Mouse (Mus musculus) v-Abl transformed pro-B cells (cell line): ENCODE results near the gene Ccl17.

Experiments
- in situ Hi-C, 2 experiments: fragments of 400-800 bp; cut with MboI; formaldehyde crosslinking; loops; one replicate each; pipeline ENCODE4 v1.15.1; 2025; ENCODE audit not compliant: unreplicated experiment in 2 of 2

The Ccl17 gene

DNA sequence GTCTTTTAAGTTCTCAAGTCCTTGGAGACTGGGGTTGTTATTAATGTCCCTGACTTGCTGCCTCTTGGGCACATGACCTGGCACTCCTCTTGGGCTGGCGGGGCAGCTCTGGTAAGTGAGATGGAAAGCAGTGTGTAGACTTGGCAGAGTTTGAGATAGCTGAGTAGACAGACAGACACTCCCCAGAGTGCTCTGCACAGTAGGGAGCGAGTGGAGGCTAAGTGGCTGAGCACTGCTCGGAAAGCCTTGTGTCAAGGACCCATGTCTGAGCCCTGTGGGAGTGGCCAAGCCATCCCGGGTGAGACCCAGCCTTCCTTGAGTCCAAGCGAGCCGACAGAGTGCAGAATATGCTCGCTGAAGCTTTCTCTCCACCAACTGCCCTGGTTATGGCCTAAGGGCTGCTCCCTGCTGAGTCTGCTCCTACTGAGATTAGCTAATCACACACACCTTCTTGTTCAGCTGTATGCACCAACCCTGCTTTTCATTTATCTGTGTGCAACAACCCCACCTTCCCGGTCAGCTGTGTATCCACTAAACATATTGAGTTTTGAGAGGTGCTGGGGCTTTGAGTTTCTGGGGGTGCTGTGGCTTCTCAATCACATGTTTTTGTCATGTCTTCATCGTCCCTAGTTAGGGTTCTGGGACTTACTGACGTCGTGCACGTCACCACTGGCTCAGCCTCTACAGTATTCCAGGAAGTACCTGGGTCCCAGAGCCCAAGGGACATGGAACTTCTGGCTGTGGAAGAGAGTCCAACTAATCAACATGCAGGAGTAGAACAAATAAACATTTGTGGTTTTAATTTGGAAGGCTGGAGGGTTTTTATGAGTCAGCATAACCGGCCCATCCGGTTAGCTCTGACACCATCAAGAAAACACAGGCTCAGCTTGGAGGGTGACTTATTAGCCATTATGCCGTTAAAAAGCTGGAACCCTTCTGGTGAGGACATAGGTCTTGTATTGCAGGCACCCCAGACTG, 22.4 kb upstream of the Ccl17 start:
- in situ Hi-C loops: no loop called here

DNA sequence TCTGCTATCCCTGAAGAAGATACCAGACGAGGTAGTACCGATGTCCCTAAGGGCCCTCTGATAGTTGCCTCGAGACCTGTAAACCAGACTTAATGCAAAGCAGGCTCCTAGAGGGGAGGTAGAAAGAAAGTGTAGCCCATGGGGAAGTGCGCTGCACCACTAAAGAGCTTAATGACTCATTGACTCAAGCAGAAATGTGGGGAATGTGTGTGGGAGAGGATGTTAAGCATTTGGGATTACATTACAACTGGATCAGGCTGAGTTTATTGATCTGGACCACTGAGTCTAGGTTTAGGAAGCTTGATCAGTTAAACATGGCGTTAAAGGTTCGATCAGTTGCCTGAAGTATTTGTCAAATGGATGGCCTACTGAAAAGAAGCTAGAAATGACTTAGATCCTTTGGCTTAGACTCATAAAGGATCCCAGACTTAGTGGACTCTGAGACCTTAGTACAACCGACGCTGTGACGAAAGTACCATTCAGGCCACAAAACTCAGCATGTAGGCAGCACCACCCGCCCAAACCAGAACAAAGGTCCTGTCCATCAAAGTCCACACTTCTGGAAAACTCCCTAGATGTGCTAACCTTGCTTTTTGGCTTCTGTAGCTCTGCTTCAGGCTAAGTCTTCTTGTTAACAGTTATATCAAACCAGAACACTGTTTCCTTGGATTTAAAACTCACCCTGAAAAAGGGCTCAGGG, 20.8 kb upstream of the Ccl17 start:
- in situ Hi-C loops: no loop called here

DNA sequence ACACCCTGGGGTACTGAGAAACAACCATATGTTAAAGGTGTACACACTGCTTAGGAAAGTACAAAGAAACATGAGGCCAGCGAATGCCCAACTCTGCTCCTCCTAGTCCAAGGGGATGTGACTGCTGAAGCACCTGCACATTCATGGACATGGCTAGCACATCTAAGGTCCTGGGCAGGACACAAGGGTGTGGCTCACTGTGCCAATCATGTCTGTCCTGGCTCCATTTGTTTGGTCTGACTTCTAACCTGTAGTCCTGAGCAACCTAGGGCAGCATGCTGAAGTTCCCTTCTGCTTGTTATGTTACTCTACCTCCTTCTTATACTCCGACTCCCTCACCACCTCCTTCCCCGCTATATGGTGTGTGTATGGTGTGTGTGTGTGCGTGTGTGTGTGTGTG, 15.9 kb upstream of the Ccl17 start:
- in situ Hi-C loops: loop anchor here in 1 of 2 experiments (5.0 kb wide), 1 partner anchor 47 kb away; the partner anchor contains the start of gene Ccl22

- in situ Hi-C loops: loop anchor here in 1 of 2 experiments (5.0 kb wide), 1 partner anchor 47 kb away; the partner anchor contains the start of gene Ccl22
These were observed 15.5 kb upstream of the Ccl17 start for GRCm38 (mm10) chr8:94794782-94795181.

GRCm38 (mm10) chr8:94800278-94800968, 9.8 kb upstream of the Ccl17 start:
- in situ Hi-C loops: loop anchor here (10.0 to 25.0 kb wide), 2 partner anchors 476 to 488 kb away; partner anchors contain the start of gene Slc12a3 (in 1 of the 2)

- in situ Hi-C loops: loop anchor here (10.0 to 25.0 kb wide), 2 partner anchors 477 to 489 kb away; partner anchors contain the start of gene Slc12a3 (in 1 of the 2)
These were observed 8.8 kb upstream of the Ccl17 start for GRCm38 (mm10) chr8:94801293-94802095.

GRCm38 (mm10) chr8:94802375-94802774, 7.9 kb upstream of the Ccl17 start:
- in situ Hi-C loops: loop anchor here (10.0 to 25.0 kb wide), 2 partner anchors 478 to 490 kb away; partner anchors contain the start of gene Slc12a3 (in 1 of the 2)

- in situ Hi-C loops: loop anchor here (10.0 to 25.0 kb wide), 2 partner anchors 479 to 491 kb away; partner anchors contain the start of gene Slc12a3 (in 1 of the 2)
These were observed 6.7 kb upstream of the Ccl17 start for GRCm38 (mm10) chr8:94803551-94803950.

- in situ Hi-C loops: loop anchor here (10.0 to 25.0 kb wide), 2 partner anchors 480 to 492 kb away; partner anchors contain the start of gene Slc12a3 (in 1 of the 2)
These were observed 5.5 kb upstream of the Ccl17 start for GRCm38 (mm10) chr8:94804546-94805340.

DNA sequence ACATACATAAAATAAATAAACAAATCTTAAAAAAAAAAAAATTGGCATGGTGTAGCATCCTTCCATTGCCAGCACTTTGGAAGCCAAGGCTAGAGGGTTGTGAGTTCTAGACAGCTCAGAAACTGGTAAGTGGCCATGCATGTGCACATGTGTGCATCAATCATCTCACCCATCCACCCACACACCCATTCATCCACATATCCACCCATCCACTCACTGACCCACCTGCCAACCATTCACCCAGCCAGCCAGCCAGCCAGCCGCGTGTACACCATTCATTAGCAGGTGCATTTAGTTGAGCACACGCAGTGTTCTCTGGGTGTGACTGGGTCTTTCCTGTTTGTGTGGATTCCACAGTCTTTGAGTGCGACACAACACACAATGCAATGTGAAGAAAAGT, 4.4 kb upstream of the Ccl17 start:
- in situ Hi-C loops: loop anchor here (10.0 to 25.0 kb wide), 2 partner anchors 481 to 494 kb away; partner anchors contain the start of gene Slc12a3 (in 1 of the 2)

DNA sequence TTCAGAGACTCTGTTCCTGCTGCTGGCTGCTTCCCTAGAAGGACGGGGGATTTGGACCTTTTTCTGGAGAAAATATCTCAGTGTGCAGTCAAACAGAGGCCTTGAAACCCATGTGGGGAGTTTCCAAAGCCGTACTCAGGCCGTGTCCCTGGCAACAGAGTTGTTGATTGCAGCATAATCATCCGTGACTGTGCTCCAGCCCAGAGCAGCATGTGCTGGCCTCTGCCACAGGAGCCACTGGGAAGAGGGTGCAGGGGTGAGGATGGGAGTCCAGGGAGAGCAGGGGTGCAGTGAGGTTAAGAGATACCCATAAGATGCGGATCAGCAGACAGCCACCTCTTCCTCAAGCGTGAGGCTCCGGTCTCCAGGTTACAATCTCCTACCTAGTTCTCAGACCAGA, 2.7 kb upstream of the Ccl17 start:
- in situ Hi-C loops: loop anchor here (10.0 to 25.0 kb wide), 2 partner anchors 483 to 495 kb away; partner anchors contain the start of gene Slc12a3 (in 1 of the 2)

DNA sequence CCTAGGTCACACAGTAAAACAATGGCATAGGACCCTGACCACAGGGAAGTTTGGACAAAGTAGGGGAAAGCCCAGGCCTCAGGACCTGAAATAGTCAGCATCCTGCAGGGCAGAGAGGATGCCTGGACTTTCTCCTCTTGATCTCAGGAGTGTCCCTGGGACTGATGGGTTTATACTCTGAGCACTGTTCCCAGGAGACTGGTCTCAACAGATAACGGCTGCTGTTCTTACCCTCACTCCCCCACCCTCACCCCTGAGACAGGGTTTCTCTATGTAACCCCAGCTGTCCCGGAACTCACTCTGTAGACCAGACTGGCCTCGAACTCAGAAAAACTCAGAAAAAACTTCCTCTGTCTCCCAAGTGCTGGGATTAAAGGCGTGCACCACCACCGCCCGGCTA, 1.9 kb upstream of the Ccl17 start:
- in situ Hi-C loops: loop anchor here (10.0 to 25.0 kb wide), 2 partner anchors 484 to 496 kb away; partner anchors contain the start of gene Slc12a3 (in 1 of the 2)

- in situ Hi-C loops: loop anchor here (5.0 to 25.0 kb wide), 4 partner anchors 104 to 499 kb away; no protein-coding TSS in a partner anchor
These were observed 602 bp downstream of the Ccl17 start for GRCm38 (mm10) chr8:94810855-94811254.

GRCm38 (mm10) chr8:94811654-94812053, 1.4 kb downstream of the Ccl17 start:
- in situ Hi-C loops: loop anchor here (5.0 to 25.0 kb wide), 4 partner anchors 104 to 499 kb away; no protein-coding TSS in a partner anchor

- in situ Hi-C loops: loop anchor here (5.0 to 25.0 kb wide), 4 partner anchors 105 to 500 kb away; no protein-coding TSS in a partner anchor
These were observed 2.4 kb downstream of the Ccl17 start for GRCm38 (mm10) chr8:94812645-94813098.

DNA sequence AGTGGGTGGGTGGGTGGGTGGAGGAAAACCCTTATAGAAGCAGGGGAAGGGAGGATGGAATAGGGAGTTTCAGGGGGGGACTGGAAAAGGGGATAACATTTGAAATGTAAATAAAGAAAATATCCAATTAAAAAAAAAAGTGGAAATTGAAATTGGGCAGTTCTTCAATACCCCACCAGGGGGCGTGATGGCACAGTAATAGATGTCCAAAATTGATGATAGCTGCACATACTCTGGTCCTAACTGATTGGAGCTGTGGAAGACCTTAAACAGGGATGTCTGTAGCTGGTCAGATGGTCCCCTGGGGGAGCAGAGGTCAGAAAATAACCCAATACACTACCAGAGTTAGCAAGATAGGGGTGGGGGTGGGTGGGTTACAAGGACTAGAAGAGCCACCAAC, 4.3 kb downstream of the Ccl17 start:
- in situ Hi-C loops: loop anchor here (5.0 to 25.0 kb wide), 4 partner anchors 107 to 502 kb away; no protein-coding TSS in a partner anchor

DNA sequence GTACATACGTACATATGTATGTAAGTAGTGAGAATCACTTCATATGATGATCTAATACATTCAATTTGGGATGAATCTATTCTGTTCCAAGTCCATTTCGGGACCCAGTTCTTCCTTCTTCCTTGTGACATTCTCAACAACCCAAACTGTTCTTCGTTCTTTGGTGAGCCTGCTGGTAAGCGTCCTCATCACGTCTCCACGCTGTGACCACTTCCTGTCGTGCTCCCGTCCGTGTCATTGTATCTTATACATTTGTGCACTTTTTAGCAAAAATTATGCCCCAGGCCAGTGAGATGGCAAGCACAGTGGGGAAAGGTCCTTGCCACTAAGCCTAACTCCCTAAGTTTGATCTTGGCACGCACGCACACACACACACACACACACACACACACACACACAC, 7.7 kb downstream of the Ccl17 start:
- in situ Hi-C loops: loop anchor here (5.0 to 25.0 kb wide), 5 partner anchors 89 to 506 kb away; no protein-coding TSS in a partner anchor
